Mouse (Mus musculus): Measurements from ENCODE around the gene Trmo.

DNA sequence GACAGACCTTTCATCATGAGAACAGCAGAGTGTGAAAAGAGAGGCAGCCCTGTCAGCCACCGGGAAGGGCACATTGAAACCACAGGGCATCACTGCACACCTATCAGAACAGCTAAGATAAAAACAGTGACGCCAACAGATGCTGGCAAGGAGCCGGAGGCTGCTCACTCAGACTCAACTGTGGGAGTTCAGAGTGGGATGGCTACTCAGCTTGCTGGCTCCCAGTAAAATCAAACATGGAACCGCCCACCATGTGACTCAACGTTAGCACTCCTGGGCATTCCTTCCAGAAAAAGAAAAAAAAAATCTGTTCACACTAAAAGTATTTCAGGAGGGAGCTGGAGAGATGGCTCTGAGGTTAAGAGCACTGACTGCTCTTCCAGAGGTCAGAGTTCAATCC is 28.0 kb downstream of the Trmo start:
- TF ChIP-seq CTCF (IDR thresholded peaks at IDR 0.05; ENCODE audit: insufficient read depth, low read length) (no peak), POLR2A (IDR thresholded peaks at IDR 0.05; ENCODE audit: borderline replicate concordance, extremely low read depth, low read depth, low read length) (no peak)

All from lung, adult 2 months (tissue).